Mouse (Mus musculus): Measurements from ENCODE around the gene Tada2b. TPM values are rescaled to one million over a fixed set of nuclear protein-coding genes. Genes with fewer than 3 reads are reported as not detected.

Tada2b gene
- polyA plus RNA-seq, 1 experiment from 2014 or later, result 3.3 TPM

- Histone ChIP-seq H3K36me3 (ENCODE audit: control insufficient read depth, insufficient read depth, low read length) (no peaks in the 10 kb centered on the region), H3K27me3 (ENCODE audit: control insufficient read depth, insufficient read depth, low read length) (no peaks in the 10 kb centered on the region), H3K4me1 (ENCODE audit: control insufficient read depth, insufficient read depth, low read length) (no peaks in the 10 kb centered on the region), H3K9me3 (replicated peaks; ENCODE audit: control insufficient read depth, low read length) (no peaks in the 10 kb centered on the region), H3K4me2 (no peak overlapping the region), H3K27ac (ENCODE audit: low read depth, low read length) (no peak overlapping the region), H3K4me3 (ENCODE audit: low read depth, low read length) (no peak overlapping the region), H3K9ac (ENCODE audit: low read depth, low read length) (no peak overlapping the region)
- WGBS (ENCODE audit: insufficient replicate concordance), result 75% methylated on average over 5 of the region's 5 CpGs
- ATAC-seq (replicated peaks; ENCODE audit: insufficient number of reproducible peaks, low FRiP score, low TSS enrichment), result no peak
Measured at GRCm38 (mm10) chr5:36426404-36426803, 57.7 kb downstream of the Tada2b start.

- no peaks in the 10 kb centered on the region for H3K4me1 ChIP-seq (ENCODE audit: control insufficient read depth, insufficient read depth, low read length)
- H3K9ac ChIP-seq (ENCODE audit: low read depth, low read length), result no peak overlapping the region
- no peak for ATAC-seq (replicated peaks; ENCODE audit: insufficient number of reproducible peaks, low FRiP score, low TSS enrichment)
- no peak overlapping the region for H3K4me2 ChIP-seq
- H3K27ac ChIP-seq (ENCODE audit: low read depth, low read length), result no peak overlapping the region
- H3K9me3 ChIP-seq (replicated peaks; ENCODE audit: control insufficient read depth, low read length), result no peaks in the 10 kb centered on the region
- H3K4me3 ChIP-seq (ENCODE audit: low read depth, low read length), result no peak overlapping the region
- no peaks in the 10 kb centered on the region for H3K36me3 ChIP-seq (ENCODE audit: control insufficient read depth, insufficient read depth, low read length)
- no peaks in the 10 kb centered on the region for H3K27me3 ChIP-seq (ENCODE audit: control insufficient read depth, insufficient read depth, low read length)
Measured at GRCm38 (mm10) chr5:36424676-36425075, 59.4 kb downstream of the Tada2b start.

Other genes with a start within 250 kb of the Tada2b start
- gene Sorcs2, start 86.1 kb downstream of the Tada2b start, polyA plus RNA-seq (2014; fragmentation: Nextera tagmentation; extraction: Ambion mirVana), result 7.1 and 7.3 TPM in 2 replicates
- gene Grpel1, start 19.3 kb downstream of the Tada2b start, polyA plus RNA-seq (2014; fragmentation: Nextera tagmentation; extraction: Ambion mirVana), result 63.8 and 68.1 TPM in 2 replicates
- 0.25 and 0.44 TPM in 2 replicates for gene Ccdc96, start 303 bp upstream of the Tada2b start, polyA plus RNA-seq (2014; fragmentation: Nextera tagmentation; extraction: Ambion mirVana)
- gene Tbc1d14, start 109.0 kb upstream of the Tada2b start, polyA plus RNA-seq (2014; fragmentation: Nextera tagmentation; extraction: Ambion mirVana), result 19.8 and 22.6 TPM in 2 replicates
- gene D5Ertd579e, start 211.7 kb upstream of the Tada2b start, polyA plus RNA-seq (2014; fragmentation: Nextera tagmentation; extraction: Ambion mirVana), result 27.8 and 32.0 TPM in 2 replicates

All from heart, embryonic 11.5 days (tissue).